Mouse (Mus musculus): ENCODE measurements around the gene Sema3b.
A peak's percentile ranks its signal among the peaks of the same experiment; 100 is the strongest.
"Not testable (repeated sequence)": the region's sequence is repeated elsewhere in the genome, so short reads cannot be mapped to it uniquely, and the experiment has no call there.

Gene Sema3b

DNA sequence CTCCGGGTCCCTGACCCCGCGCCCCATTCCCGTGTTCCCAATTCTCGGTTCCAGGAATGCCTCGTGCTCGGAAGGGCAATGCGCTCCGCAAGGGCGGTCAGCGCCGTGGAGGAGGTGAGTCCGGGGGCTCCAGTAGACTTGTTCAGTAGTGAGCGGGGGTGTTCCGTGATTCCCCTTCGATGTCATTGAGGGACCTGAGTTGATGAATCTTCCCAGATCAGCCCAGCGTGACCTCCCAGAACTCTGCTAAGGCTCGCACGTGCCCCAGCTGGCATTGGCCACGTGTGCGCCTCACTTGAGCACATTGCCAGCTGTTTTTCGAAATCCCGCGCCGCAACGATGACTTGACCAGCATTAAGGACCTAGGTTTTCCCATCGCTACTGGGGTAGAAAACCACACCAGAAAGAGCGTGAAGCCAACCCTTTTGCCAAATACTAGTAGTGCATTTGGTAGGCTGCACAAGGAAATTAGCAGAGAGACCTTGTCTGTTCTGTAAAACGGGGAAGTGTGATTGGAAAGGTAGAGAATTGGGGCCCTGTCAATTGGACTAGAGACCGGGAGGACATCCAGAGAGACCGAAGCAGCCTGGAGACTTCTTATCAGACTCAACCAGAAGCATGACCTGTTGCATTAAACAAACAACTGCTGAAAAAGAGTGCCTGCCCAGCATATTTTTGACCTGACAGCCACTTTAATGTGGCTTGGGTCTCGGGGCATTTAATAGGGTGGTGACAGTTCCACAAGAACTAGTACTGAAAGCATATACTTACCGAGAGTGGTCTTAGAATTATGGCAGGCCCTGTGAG lies 21.0 kb downstream of the Sema3b start:
- peak; percentile 80 for DNase-seq

DNA sequence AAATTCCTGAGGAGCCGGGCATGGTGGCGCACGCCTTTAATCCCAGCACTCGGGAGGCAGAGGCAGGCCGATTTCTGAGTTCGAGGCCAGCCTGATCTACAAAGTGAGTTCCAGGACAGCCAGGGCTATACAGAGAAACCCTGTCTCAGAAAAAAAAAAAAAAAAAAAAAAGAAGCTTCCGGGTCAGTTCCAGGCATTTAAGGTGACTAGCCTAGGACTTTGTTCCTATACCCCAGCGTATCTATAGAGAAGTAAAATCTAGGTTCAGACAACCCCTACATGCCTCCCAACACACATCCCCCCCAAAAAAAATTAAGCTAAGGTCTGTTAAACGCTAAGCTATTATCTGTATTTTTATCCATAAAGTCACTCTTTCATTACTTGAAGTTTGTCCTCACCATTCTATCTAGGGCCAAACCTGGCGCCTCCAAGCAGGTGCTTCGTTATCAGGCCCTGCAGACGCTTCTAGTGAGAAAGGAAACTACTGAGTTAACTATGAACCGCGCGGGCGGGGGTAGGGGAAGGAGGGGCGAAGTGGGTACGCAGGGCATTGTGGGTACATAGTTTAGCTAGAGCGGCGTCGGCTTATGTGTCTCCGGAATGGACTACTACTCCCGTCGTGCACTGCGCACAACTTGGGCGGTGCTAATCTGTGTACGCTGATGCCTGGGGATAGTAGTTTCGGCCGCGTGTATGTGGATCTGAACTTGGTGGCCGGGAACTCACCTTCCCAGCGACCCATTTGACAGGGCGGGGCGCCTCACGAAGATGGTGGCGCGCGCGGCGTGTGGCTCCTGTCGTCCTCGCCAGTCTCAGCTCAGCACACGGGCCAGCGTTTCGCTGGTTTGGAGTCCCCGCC lies 21.8 kb downstream of the Sema3b start, which contains the start of gene Ifrd2:
Gene Ifrd2 (plus strand): TSS at position 669 of the 859 bp plus-strand sequence.
- DNase-seq = peak; percentile 99

GRCm38 (mm10) chr9:107586504-107586903 lies 22.5 kb downstream of the Sema3b start:
- DNase-seq = no peak

- no peak for DNase-seq
Observed at GRCm38 (mm10) chr9:107583174-107583573, 25.9 kb downstream of the Sema3b start.

DNA sequence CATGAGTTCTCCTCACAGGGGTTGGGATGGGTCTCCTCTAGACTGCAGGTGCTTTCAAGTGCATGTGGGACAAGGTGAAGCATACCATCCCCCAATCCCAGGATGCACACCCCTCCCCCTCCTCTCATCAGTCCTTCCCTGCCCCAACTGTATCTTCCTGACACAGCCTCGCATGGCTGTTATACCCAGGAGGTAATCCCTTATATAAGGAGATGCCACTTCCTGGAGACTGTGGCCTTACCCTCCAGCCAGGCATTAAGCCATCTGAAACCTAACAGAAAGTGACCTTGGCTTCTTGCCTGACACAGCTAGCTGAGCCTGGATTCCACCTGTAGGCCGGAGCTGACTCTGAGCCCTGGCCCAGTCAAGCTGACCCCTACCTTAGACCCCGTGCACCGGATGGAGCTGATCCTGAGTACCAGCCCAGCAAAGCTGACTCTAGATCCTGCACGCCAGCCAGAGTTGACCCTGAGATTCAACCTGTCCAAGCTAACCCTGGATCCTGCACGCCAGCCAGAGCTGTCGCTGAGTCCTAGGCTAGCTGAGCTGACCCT lies 26.4 kb downstream of the Sema3b start:
- DNase-seq = peak; percentile 61

DNA sequence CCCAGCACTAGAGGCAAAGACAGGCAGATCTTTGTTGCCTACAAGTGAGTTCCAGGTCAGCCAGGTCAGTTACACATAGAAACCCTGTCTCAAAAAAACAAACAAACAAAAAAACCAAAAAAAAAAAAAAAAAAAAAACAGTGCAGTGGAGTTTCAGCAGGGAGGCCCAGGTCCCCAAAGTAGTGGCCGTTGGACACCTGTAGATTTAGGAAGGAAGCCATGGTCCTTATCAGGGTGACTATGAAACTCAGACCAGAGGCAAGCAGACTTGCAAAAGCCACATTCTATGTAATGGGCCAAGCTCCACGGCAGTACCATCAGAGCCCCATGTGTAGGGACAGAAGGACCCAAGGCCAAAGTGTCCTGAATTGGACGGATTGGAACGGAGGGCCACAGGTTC lies 27.4 kb downstream of the Sema3b start:
- DNase-seq = no peak

DNA sequence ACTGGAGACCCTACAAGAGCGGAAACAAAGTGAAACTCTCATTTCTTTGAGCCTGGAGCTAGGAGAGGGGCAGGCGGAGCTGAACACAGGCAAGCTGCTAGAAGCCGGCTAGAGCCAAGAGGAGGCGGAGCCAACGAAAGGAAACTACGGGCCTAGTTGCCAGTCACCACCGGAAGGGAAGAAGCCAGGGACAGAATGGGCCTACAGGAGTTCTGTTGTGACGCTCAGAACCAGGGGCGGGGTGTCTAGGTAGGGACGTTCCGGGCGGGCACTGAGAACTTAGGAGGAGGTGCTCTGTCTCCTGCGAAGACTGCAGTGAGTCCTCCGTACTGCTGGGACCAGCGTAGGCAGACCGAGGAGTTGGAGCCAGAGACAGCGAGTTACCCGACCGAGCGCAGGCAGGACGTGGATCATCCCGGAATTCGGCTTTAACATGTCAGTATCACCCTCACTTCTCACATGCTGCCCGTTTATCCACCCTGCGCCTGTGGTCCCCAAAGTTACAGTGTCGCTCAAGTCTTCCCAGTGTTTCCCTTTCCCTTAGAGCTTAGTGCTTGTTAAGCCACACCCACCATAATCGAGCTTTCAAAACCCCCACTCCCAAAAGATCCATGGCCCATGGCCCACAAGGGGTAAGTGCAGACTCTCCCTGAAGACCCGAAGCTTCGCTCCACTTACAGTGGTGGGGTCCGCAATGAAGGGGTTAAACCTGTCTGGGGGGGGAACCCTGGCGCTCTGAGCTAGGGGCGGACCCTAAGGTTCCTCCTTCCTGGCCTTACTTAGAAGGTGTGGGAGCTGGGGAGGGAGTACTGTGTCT lies 28.3 kb downstream of the Sema3b start, which contains the start of gene Hyal3:
Gene Hyal3 (plus strand): TSS at position 318 of the 817 bp plus-strand sequence.
- DNase-seq = peak; percentile 96

DNA sequence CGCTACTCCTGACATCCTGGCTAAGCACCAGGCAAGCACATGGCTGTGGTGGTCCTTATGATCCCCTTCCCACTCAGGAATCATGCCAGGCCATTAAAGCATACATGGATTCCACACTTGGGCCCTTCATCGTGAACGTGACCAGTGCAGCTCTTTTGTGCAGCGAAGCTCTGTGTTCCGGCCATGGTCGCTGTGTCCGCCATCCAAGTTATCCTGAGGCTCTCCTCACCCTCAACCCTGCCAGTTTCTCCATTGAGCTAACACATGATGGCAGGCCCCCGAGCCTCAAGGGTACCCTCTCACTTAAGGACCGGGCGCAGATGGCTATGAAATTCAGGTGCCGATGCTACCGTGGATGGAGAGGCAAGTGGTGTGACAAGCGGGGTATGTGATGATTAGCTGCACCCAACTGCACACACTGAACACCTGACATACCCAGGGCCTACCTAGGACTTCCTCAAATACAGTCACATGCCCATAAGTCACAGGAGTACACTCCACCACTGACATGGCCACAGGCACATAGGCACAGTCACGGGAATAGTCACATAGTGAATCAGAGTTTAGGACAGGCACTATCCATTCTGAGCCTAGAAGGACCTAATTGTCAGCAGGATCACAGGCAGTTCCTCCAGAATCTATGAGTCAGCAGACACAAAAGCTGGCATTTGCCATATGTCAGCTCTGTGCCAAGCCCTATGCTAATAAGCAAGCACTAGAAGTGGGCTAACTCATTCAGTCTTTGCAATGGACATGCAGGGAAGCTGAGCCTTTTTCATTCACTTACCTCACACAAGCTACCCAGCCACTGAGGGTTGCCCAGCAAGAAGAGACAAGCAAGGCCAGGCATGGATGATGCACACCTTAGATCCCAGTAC lies 29.8 kb downstream of the Sema3b start:
- no peak for DNase-seq

DNA sequence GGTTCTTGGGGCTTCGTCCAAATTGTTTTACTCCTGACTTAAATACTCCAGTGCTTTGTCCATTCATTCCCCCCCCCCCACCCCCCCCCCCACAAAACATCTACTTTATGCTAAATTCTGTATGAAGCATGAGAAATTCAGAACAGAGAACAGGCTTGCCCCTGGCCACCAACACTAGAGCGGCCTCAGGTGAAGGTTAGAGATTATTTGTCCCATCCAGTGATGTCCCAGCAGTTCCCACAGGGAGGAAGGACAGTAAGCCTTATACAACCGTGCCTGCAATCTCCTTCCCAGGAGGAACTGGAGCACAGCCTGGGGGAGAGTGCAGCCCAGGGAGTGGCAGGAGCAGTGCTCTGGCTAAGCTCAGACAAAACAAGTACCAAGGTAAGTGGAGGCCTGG lies 30.4 kb downstream of the Sema3b start, which contains the start of gene Naa80:
Gene Naa80 (plus strand): TSS at position 301 of the 400 bp plus-strand sequence.
- no peak for DNase-seq

DNA sequence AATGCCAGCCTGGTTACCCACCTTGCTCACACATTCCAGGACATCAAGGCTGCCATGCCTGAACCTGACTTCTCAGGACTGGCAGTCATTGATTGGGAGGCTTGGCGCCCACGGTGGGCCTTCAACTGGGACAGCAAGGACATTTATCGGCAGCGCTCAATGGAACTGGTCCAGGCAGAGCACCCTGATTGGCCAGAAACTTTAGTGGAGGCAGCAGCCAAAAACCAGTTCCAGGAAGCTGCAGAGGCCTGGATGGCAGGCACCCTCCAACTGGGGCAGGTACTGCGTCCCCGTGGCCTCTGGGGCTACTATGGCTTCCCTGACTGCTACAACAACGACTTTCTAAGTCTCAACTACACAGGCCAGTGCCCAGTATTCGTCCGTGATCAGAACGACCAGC lies 31.2 kb downstream of the Sema3b start:
- no peak for DNase-seq

DNA sequence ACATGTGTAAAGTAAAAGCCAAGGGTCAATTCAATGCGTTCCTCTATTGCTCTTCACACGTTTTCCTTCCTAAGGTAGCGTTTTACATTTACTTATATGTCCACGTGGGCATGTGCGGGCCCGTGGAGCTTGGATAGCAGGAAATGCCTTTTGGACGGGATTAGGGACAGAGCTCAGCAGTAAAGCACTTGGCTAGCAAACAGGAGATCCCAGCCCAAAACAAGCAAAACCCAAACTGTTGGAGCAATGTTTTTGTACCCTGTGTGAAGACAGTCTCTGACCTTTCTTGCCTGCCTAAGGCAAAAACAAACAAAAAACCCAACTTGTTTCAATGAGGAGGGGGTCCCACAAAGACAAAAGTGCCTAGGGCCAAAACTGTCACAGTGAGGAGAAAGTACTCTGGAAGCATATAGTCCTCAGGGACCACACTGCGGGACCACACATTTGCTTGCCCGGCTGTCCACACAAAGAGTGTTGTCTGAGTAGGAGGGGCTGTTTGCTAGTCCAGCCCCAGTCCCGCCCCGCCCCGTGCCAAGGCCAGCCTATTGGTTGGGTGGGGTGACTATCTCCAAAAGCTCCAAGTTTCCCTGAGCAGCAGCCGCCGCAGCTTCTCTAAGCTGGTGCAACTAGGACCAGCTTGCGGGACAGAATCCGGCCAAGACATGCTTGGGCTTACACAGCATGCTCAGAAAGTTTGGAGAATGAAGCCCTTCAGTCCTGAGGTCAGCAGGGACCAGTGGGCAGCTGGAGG lies 32.5 kb downstream of the Sema3b start, which contains the start of gene Hyal1:
Gene Hyal1 (plus strand): TSS at position 571 of the 751 bp plus-strand sequence.
- peak; percentile 82 for DNase-seq

DNA sequence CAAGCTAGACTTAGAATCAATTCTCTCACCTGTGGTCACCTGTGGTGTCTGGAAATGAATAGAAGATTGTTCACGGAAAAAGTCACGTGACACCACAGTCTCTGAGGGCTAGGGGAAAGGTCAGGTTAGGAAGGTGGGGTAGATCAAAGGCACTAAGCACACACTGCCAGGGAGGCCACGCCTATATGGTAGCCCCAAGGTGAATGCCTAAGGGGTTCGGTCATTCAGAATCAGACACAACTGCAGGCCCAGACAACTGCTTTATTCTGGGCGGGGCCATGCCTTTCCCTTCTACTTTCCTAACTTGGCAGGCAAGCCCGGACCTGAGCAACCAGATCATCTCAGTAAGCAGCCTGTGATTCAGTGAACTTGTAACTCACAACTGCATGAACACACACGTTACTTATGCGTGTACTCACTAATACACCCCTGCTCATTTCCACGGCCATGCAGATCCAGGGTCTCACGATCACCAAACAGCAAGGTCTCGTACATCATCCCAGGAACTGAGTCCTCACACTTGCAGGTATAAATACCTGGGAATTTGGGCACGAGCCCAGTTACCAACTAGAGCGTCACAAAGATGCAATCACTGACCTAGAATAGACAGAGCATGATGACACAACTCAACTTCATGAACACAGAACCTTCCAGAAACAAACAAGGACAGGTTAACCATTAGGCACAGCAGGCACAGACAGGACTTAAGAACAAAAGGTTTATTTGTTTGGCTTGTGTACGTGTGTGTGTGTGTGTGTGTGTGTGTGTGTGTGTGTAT lies 33.3 kb downstream of the Sema3b start:
- peak; percentile 63 for DNase-seq

GRCm38 (mm10) chr9:107573774-107574173 lies 35.3 kb downstream of the Sema3b start:
- not testable (repeated sequence) for DNase-seq

- no peak for DNase-seq
Observed at GRCm38 (mm10) chr9:107572327-107572662, 36.7 kb downstream of the Sema3b start.

DNA sequence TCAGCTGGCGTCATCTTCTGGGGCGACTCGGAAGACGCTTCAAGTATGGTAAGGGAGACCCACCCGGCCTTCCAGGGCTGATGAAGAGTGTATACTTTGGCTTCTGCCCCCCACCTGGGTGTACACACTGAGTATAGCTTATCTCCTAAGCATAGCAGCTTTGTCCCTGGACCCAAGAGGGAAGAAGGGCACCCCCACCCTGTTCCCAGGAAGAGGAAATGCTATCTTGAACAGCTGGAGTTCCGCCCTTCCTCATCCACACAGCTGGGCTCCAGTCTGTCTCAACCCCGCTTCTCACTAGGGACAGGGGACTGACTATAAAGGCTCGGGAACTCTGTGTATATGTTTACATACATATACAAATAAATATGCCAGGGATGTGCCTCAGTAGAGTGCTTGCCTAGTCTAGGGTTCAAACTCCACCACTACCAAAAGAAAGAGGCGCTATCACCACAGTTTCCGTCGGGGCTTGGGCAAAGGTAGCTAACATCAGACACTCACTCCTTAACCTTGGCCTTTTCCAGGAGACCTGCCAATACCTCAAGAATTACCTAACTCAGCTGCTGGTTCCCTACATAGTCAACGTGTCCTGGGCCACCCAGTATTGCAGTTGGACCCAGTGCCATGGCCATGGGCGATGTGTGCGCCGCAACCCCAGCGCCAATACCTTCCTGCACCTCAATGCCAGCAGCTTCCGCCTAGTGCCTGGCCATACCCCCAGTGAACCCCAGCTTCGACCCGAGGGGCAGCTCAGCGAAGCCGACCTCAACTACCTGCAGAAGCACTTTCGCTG lies 37.3 kb downstream of the Sema3b start:
- peak; percentile 60 for DNase-seq

- no peak for DNase-seq
Observed at GRCm38 (mm10) chr9:107570845-107571244, 38.2 kb downstream of the Sema3b start.

- DNase-seq = no peak
Observed at GRCm38 (mm10) chr9:107570016-107570415, 39.0 kb downstream of the Sema3b start.

GRCm38 (mm10) chr9:107569270-107569669 lies 39.8 kb downstream of the Sema3b start:
- DNase-seq = no peak
